Mouse (Mus musculus): ENCODE data around the gene Sympk. TPM values are rescaled to one million over a fixed set of nuclear protein-coding genes. Genes with fewer than 3 reads are reported as not detected.
A peak's percentile ranks its signal among the peaks of the same experiment; 100 is the strongest.

Gene Sympk
- total RNA-seq, 2 experiments from 2014 or later = 58.3 to 60.9 TPM

DNA sequence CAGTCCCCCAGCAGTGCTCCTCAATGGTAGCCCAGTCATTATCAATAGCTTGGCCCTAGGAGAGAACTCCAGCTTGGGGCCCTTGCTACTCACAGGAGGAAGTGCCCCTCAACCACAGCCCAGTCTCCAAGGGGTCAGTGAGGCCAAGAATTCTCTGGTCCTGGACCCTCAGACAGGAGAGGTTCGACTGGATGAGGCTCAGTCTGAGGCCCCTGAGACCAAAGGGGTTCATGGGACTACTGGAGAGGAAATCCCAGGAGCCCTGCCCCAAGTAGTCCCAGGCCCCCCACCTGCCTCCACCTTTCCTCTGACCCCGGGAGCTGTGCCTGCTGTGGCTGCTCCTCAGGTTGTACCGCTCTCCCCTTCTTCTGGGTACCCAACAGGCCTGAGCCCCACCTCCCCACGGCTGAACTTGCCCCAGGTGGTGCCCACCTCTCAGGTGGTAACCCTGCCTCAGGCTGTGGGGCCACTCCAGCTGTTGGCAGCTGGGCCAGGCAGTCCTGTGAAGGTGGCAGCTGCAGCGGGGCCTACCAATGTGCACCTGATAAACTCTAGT lies 72.3 kb downstream of the Sympk start:
- DNase-seq = no peak
- intact Hi-C loops (cut with DNase I) = no loop called here

DNA sequence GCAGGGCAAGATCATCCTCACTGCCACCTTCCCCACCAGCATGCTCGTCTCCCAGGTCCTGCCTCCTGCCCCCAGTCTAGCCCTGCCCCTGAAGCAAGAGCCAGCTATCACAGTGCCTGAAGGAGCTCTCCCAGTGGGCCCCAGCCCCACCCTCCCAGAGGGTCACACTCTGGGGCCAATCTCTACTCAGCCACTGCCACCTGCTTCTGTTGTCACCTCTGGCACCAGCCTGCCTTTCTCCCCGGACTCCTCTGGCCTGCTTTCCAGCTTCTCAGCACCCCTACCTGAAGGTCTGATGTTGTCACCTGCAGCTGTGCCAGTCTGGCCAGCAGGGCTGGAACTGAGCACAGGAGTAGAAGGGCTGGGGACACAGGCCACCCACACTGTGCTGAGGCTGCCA lies 73.0 kb downstream of the Sympk start:
- DNase-seq = peak; percentile 55 to 58
- intact Hi-C loops (cut with DNase I) = no loop called here

DNA sequence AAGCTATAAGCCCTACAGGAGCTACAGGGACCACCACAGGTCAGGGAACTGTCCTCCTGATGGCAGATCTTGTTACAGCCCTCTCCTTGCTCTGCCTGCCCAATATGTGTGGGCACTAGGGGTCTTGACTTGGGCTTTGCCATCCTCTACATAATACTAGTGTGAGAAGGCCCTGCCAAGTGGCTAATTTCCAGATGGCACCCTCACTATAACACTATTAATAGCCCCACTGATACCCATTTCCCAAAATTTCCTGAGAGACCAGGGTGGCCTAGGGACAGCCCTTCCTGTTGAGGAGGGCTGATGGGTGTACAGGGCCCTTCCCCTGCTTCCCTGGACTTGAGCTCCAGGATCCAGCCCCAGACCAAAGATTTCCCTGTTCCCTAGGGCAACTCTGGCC lies 73.7 kb downstream of the Sympk start:
- DNase-seq = peak; percentile 84 to 85
- intact Hi-C loops (cut with DNase I) = no loop called here

DNA sequence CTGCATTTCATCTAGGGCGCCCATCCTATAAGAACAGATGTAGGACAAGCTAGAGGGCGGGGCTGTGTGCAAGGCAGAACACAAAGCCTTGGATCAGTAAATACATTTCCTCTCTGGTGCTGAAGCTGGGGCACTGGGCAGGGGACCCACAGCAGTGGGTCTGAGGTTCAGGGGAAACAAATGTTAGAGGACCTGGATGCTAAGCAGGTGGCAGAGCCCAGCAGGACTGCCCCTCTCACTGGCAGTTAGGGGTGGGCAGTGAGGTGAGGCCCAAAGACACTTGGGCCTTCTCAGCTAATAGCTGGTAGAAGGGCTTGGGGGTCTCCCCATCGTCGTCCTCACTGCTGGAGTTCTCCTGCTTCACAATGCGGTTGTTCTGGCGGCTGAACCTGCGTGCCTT lies 74.6 kb downstream of the Sympk start:
- no peak for DNase-seq
- intact Hi-C loops (cut with DNase I) = no loop called here

DNA sequence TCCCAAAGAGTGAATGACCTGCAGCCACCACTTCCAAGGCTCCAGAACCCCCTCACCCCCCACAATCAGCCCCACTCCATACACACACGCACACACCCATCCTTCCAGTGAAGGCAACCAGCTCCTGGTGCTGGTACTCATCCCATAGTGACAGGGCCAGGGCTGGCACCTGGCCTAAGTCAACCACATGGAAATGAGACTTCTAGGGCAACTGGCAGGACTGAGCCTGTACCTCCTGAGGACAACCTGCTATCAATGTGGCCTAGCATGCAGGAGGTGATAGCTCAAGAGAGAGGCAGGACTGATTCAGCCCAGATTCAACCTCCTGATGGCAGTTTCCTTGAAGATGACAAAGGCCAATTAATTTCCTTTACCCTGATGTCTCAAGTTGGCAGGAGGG lies 76.1 kb downstream of the Sympk start:
- DNase-seq = no peak
- intact Hi-C loops (cut with DNase I) = no loop called here

DNA sequence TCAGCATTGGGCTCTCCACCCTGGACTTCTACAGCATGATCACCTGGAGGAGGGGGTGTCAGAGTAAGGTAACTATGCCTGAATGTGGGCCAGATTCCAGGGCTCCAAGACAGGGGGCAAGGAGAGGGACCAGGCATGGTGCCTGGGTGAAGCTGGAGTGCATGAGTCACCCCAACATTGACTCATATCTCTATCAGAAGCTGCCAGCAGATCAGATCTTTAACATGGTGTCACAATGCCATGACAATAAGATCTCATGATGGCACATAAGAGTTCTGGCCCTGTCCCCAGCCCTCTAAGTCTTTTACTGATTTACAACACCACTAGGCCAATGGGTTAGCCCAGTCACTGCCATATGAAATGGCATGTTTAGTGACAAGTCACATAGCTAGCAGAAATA lies 79.6 kb downstream of the Sympk start:
- intact Hi-C loops (cut with DNase I) = no loop called here

More for the DNA sequence above, 79.6 kb downstream of the Sympk start:
- DNase-seq = no peak

Small RNAs within 50 kb of the gene (microRNA-seq; reads per million reads assigned to microRNA genes)
- 4.0 to 7.3 reads per million in 2 experiments for gene Mir3100

Other genes starting within 250 kb of the Sympk start
- gene Psg19, start 225.9 kb upstream of the Sympk start, total RNA-seq (2021) = not detected
- not detected for gene Psg17, start 202.8 kb upstream of the Sympk start, total RNA-seq (2021)
- gene Mill2, start 184.4 kb upstream of the Sympk start, total RNA-seq (2021) = 1 to 10 TPM; 5.1 to 5.5 TPM
- 1 to 10 TPM; 2.0 to 2.8 TPM for gene Pglyrp1, start 153.0 kb upstream of the Sympk start, total RNA-seq (2021)
- gene Ccdc61, start 114.0 kb upstream of the Sympk start, total RNA-seq (2021) = 10 to 100 TPM in 1 of 2 experiments, 1 to 10 TPM in 1; 9.5 to 11.5 TPM
- 10 to 100 TPM in 1 of 2 experiments, 1 to 10 TPM in 1; 9.9 to 10.1 TPM for gene Nova2, start 98.5 kb upstream of the Sympk start, total RNA-seq (2021)
- not detected for gene Nanos2, start 37.0 kb upstream of the Sympk start, total RNA-seq (2021)
- gene Mypop, start 33.1 kb upstream of the Sympk start, total RNA-seq (2021) = 1 to 10 TPM; 1.7 to 2.4 TPM
- gene Irf2bp1, start 20.3 kb upstream of the Sympk start, total RNA-seq (2021) = 10 to 100 TPM; 24.5 to 29.5 TPM
- not detected for gene Foxa3, start 839 bp upstream of the Sympk start, total RNA-seq (2021)
- not detected for gene Rsph6a, start 30.3 kb downstream of the Sympk start, total RNA-seq (2021)
- 10 to 100 TPM; 48.4 to 50.7 TPM for gene Dmwd, start 51.9 kb downstream of the Sympk start, total RNA-seq (2021)
- 100 to 1,000 TPM; 288 to 299 TPM for gene Dmpk, start 59.5 kb downstream of the Sympk start, total RNA-seq (2021)
- gene Six5, start 70.2 kb downstream of the Sympk start, total RNA-seq (2021) = 10 to 100 TPM in 1 of 2 experiments, 1 to 10 TPM in 1; 7.9 to 11.2 TPM
- under 1 TPM; 0.07 to 0.19 TPM for gene Gm4969, start 94.0 kb downstream of the Sympk start, total RNA-seq (2021)
- 1 to 10 TPM; 5.5 to 7.6 TPM for gene Fbxo46, start 95.5 kb downstream of the Sympk start, total RNA-seq (2021)
- gene Qpctl, start 124.9 kb downstream of the Sympk start, total RNA-seq (2021) = 1 to 10 TPM; 6.4 to 8.2 TPM
- 10 to 100 TPM; 77.1 to 81.0 TPM for gene Snrpd2, start 125.3 kb downstream of the Sympk start, total RNA-seq (2021)
- under 1 TPM; 0.50 to 0.69 TPM for gene Gipr, start 141.8 kb downstream of the Sympk start, total RNA-seq (2021)
- gene Eml2, start 152.0 kb downstream of the Sympk start, total RNA-seq (2021) = 10 to 100 TPM; 47.8 to 56.5 TPM
- gene Gpr4, start 188.2 kb downstream of the Sympk start, total RNA-seq (2021) = 10 to 100 TPM; 11.4 to 11.8 TPM
- 10 to 100 TPM; 53.4 to 57.7 TPM for gene Opa3, start 204.0 kb downstream of the Sympk start, total RNA-seq (2021)
- gene Vasp, start 247.4 kb downstream of the Sympk start, total RNA-seq (2021) = 10 to 100 TPM; 84.0 to 98.6 TPM

Data from heart, postnatal 10 days (tissue).